Mouse (Mus musculus) thymus, adult 2 months (tissue): ENCODE data around the gene Krt18.

ENCODE experiments used
- CTCF ChIP-seq: fragments of 200-500 bp; IDR thresholded peaks from 2 replicates; pipeline ENCODE4 v1.5.1; 2012; ENCODE audit warnings: mild to moderate bottlenecking, control low read depth, low read length, moderate library complexity, borderline replicate concordance; ENCODE audit not compliant: control insufficient read depth, poor library complexity, insufficient read depth; ENCODE audit errors: extremely low read depth
- POLR2A ChIP-seq: fragments of 200-500 bp; IDR thresholded peaks from 2 replicates; pipeline ENCODE4 v1.6.1; 2012; ENCODE audit warnings: mild to moderate bottlenecking, low read length, control low read depth, moderate library complexity; ENCODE audit not compliant: control insufficient read depth, poor library complexity, insufficient read depth; ENCODE audit errors: extremely low read depth

DNA sequence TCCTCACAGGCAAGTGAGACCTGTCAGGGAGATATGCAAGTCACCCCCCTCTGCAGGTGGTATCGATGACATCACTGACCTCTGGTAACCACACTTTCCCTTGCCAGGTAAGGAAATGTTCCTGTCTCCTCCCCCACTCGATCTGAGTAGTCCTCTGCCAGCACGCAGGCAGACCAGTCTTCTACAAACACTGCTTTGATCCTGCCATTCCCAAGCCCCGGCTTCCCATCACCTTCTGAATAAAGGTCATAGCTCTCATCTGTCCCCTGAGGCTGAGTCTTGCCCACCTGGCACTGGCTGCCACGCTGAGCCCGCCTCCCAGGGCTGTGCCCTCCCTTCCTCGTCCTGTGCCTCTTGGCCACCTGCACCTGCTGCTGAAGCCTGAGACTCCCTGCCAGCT lies 11.2 kb upstream of the Krt18 start:
- TF ChIP-seq POLR2A, result no peak
- no peak for TF ChIP-seq CTCF
